Mouse (Mus musculus): ENCODE measurements around the gene B3gnt4.
"Not testable (repeated sequence)": the region's sequence is repeated elsewhere in the genome, so short reads cannot be mapped to it uniquely, and the experiment has no call there.

Gene B3gnt4

GRCm38 (mm10) chr5:123510160-123510559, at the start of gene B3gnt4:
Gene B3gnt4 (plus strand): TSS chr5:123510460.
- DNase-seq (ENCODE audit: low spot score) = no peak

DNA sequence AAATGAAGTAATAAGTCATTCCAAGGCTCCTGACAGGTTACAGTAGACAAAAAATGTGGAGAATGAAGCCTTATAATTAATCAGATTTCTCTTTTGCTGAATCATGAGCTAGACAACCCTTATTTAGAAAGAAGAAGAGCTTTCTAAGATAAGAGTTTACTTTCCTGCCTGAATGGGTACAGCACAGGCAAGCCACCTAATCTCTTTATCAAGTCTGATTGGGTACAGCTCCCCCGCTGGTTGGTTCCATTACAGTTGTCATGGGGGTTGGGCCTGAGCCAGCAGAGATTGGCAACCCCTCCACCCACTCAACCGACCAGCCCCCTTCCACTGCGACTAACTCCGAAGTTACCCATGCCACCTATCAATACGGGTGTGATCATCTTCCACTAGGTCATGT, 48.8 kb upstream of the B3gnt4 start:
- no peak for DNase-seq (ENCODE audit: low spot score)

DNA sequence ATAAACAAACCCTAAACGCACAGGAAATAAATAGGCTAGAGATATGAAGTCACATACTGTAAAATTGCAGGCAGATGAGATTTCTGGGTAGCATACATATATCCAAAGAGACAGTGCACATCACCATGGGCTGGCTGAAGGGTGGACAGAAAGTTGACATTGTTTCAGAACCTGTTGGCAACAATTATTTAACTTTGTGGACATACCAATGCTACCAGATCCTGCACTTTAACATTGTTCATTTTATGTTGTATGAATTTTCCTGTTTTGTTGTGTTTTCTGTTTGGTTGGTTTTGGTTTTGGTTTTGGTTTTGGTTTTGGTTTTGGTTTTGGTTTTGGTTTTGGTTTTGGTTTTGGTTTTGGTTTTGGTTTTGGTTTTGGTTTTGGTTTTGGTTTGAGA, 45.6 kb upstream of the B3gnt4 start:
- no peak for DNase-seq (ENCODE audit: low spot score)

DNA sequence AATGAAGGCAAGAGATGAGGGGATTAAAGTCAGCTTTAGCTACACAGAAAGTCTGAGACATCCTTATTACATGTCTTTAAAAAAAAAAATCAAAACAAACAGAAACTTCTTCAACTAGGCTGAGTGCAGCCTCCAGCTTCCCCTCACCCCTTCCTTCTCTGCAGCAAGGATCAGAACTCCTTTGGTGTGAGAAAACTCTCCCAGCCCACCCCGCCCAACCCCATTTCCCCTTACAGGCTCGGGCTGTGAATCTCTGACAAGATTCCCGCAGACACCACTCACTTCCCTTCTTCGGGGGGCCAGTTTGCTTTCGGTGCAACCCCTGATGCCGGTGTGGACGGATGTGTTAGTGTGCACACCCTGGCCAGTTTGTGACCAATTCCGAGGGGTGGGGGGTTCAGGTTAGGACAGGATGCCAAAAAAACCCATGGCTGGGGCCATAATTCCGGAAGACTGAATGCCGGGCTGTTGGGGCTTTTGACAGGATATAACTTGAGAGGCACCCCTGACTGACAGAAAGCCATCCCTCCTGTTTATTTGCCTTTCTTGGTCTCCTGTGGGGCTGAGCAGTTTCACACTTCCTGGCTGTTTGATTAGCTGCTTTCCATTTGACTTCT, 39.4 kb upstream of the B3gnt4 start:
- no peak for DNase-seq (ENCODE audit: low spot score)

DNA sequence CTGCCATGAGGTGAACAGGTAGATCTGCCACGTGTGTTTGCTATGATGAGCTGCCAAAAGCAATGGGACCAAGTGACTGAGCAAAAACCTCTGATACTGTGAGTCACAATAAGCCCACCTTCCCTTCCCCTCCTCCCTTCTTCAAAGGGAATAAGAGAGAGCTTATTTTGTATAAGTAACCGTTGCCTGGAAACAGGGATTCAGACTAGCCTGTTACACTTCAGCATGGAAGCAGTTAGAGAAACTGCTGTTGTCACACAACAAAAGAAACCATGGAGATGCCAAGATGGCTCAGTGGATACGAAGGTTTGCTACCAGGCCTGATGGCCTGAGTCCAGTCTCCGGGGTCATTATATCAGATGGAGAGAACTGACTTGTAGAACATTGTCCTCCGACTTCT, 36.4 kb upstream of the B3gnt4 start:
- no peak for DNase-seq (ENCODE audit: low spot score)

DNA sequence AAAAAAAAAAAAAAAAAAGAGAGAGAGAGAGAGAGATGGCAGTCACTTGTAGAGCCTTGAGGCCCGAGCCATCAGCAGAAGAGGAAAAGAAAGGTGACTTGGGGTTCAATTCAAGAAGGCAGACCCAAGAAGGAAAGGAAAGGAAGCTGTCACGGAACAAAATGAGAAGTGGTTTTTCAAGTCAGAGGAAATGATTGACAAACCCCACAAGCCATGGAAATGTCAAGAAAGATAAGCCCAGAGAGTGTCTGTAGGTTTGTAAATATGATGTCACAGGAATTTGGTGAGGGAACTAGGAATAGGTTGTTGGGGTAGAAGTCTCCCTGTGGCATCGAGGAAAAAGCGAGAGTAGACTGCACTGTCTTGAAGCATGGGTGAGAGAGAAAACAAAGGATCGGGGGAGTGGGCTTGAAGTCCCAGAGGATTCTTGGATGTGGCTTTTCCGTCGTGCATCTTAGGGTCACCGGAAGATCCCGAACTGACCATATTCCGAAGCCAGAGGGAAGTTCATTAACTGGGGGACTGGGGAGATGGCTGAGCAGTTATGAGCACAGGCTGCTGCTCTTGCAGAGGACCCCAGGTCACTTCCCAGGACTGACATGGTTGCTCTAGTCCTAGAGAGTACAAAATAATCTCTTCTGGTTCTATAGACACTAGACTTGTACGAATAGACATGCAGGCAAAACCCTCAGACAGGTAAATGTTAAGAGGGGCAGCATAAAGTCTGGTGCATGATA, 22.4 kb upstream of the B3gnt4 start:
- no peak for DNase-seq (ENCODE audit: low spot score)

GRCm38 (mm10) chr5:123489112-123489785, 21.0 kb upstream of the B3gnt4 start, which contains the start of the genes Lrrc43 and Il31:
Gene Lrrc43 (plus strand): TSS chr5:123489305.
Gene Il31 (minus strand): TSS chr5:123489489.
- DNase-seq (ENCODE audit: low spot score) = no peak

DNA sequence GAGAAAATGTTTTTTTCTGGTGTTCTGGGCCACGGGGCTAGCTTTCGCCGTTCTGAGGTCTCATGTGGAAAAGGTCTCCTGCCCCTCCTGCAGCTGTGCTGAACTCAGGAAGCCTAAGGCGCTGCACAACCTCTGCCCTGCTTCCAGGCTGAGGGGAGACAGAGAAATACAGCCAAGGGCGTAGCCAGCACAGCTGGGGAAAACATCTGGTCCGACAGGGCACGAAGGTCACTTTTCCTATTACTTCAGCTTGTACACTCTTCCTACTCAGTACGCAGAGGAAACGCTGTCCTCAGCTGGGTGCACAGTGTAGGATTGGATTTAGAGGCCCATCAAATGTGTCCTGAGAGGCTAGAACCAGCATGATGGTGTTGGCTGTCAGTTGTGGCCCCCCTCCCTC, 20.3 kb upstream of the B3gnt4 start:
- DNase-seq (ENCODE audit: low spot score) = no peak

GRCm38 (mm10) chr5:123499717-123500116, 10.5 kb upstream of the B3gnt4 start:
- DNase-seq (ENCODE audit: low spot score) = no peak

DNA sequence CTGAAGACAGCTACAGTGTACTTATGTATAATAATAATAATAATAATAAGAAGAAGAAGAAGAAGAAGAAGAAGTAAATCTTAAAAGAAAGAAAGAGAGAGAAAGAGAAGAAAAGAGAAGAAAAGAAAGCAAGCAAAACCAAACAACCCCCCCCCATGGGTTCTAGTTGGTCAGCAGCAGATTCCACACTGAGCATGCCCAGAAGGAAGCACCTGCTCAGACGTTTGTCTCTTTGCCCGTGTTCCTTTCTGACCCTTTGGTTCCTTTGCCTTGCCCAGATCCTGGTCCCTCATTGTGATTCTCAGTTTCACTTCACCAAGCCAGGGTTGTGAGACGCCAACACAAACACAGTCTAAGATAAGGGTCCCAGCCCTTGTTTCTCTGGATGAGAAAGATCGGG, 8.3 kb upstream of the B3gnt4 start:
- DNase-seq (ENCODE audit: low spot score) = no peak

DNA sequence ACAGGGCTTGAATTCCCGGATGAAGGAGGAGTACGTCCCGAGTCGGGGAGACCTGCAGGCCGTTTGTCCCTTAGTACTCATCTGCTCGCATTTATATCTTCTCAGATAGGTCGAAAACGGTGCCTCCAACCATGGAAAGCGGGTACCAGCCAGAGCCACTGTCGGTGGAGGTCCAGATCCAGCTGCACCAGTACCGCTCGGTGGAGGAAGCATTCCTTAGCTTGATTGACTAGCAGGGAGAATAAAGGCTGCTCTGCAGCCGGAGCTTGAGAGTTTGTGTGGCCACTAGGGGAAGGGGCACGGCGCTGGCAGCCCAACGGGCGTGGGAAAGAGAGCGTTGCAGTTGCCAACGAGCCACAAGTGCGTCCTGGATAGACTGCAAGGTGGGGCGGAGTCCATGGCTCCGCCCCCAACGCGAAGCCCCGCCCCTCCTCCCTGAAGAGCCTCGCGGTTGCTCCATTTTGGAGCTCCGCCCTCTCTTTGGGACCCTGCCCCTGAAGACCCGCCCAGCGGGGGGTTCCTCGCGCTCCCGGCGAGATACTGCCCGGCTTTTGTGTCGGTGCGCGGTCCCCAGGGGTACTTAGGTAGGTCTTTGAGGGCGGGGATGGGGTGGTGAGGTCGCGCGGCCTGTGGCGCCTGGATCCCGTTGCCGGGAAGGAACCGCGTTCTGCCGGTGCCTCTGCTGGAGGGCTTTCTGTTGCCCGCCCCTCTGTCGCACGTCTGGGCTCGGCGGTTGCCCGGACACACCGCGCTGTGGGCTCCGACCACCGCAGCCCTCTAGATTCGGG, 2.1 kb upstream of the B3gnt4 start:
- DNase-seq (ENCODE audit: low spot score) = peak; percentile 69

DNA sequence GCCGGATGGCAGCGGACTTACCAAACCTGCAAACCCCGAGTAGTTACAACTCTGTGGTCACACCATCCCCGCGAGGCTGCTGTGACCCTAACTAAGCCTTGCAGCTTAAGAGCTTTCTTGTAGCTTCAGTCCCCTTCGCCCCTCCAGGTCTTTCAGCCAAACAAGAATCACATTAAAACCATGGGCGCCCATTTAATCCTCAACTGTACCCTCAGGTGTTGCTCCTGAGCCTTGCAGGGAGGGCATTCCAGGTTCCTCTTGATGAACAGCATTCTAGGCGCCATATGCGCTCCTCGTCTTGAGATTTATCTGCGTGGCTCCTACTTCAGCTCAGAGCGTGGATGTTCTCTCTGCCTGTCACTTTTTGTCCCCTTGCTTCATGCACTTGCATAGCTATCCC, 1.3 kb upstream of the B3gnt4 start:
- DNase-seq (ENCODE audit: low spot score) = no peak

DNA sequence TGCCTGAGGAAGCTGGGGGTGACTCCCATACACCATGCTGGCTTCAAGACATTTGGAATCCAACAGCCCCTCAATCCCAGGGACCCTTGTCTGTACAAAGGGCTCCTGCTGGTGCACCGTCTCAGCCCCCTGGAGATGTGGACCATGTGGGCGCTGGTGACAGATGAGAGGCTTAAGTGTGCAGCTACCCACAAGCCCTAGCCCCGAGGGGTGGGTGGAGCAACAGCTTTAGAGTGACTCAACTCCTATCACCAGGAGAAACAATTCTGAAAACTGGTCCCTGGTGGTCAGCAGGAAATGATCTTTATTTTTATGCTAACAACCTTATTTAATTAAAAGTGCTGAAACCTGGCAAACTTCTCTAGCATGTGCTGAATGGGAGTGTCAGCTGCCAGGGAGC, 1.2 kb downstream of the B3gnt4 start:
- DNase-seq (ENCODE audit: low spot score) = not testable (repeated sequence)

- no peak for DNase-seq (ENCODE audit: low spot score)
These were observed 1.8 kb downstream of the B3gnt4 start for GRCm38 (mm10) chr5:123512102-123512501.

DNA sequence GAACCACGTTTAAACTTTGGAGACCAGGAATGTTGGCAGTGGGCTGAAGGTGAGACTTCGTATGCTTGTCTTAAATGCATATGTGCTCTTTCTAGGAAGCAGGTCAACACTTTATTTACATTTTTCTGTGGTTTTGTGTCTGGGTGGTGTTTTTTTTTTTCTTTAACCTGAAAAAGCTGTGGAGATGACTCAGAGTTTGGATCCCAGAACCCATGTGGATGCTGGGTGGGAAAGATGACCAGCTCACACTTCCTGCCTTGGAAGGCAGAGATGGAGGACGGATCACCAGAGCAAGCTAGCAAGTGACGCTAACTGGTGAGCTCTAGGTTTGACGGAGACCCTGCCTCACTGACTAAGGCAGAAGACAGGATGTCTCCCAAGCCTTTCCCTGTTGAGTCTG, 4.6 kb downstream of the B3gnt4 start:
- DNase-seq (ENCODE audit: low spot score) = no peak

- DNase-seq (ENCODE audit: low spot score) = no peak
These were observed 10.4 kb downstream of the B3gnt4 start for GRCm38 (mm10) chr5:123520666-123521065.

GRCm38 (mm10) chr5:123521621-123522020, 11.4 kb downstream of the B3gnt4 start:
- DNase-seq (ENCODE audit: low spot score) = no peak

- no peak for DNase-seq (ENCODE audit: low spot score)
These were observed 11.9 kb downstream of the B3gnt4 start for GRCm38 (mm10) chr5:123522166-123522565.

GRCm38 (mm10) chr5:123523692-123524392, 13.6 kb downstream of the B3gnt4 start, which contains the start of gene Diablo:
Gene Diablo (minus strand): TSS chr5:123524176.
- peak; percentile 98 for DNase-seq (ENCODE audit: low spot score)

- no peak for DNase-seq (ENCODE audit: low spot score)
These were observed 14.1 kb downstream of the B3gnt4 start for GRCm38 (mm10) chr5:123524393-123524750.

GRCm38 (mm10) chr5:123525281-123525680, 15.0 kb downstream of the B3gnt4 start, which contains the start of gene Gm49027:
Gene Gm49027 (minus strand): TSS chr5:123525488.
- peak; percentile 1 for DNase-seq (ENCODE audit: low spot score)
